Mouse (Mus musculus) MEL (cell line): ENCODE measurements around the gene Pecam1.

ENCODE experiments used
- BHLHE40 ChIP-seq: IDR thresholded peaks from 2 replicates; pipeline ENCODE4 v1.6.1; 2012; ENCODE audit warnings: low read depth, mild to moderate bottlenecking, inconsistent platforms, low read length, improper control_type of control experiment, borderline replicate concordance
- CHD2 ChIP-seq: IDR thresholded peaks from 2 replicates; pipeline ENCODE4 v1.6.1; 2011; ENCODE audit warnings: low read length, improper control_type of control experiment
- CTCF ChIP-seq, 3 experiments: IDR thresholded peaks in 2 of 3; conservative IDR thresholded peaks in 1 of 3; 2 replicates each; pipeline ENCODE4 v1.5.1; 2011 to 2012; ENCODE audit warnings: low read length in 3 of 3, low read depth in 2 of 3, mild to moderate bottlenecking in 2 of 3, improper control_type of control experiment in 1 of 3, inconsistent platforms in 1 of 3, mixed read lengths in 1 of 3, moderate library complexity in 1 of 3; ENCODE audit not compliant: control insufficient read depth in 1 of 3, insufficient read depth in 1 of 3, poor library complexity in 1 of 3, severe bottlenecking in 1 of 3
- E2F4 ChIP-seq: IDR thresholded peaks from 2 replicates; pipeline ENCODE4 v1.6.1; 2011; ENCODE audit warnings: low read depth, low read length, improper control_type of control experiment, borderline replicate concordance
- EP300 ChIP-seq, 2 experiments: IDR thresholded peaks; 2 replicates each; pipeline ENCODE4 v1.6.1; 2011; ENCODE audit warnings: improper control_type of control experiment in 2 of 2, low read length in 2 of 2, low read depth in 1 of 2, mild to moderate bottlenecking in 1 of 2
- GABPA ChIP-seq: IDR thresholded peaks from 2 replicates; pipeline ENCODE4 v1.6.1; 2012; ENCODE audit warnings: low read depth, mild to moderate bottlenecking, inconsistent platforms, low read length, improper control_type of control experiment, moderate library complexity
- MAFK ChIP-seq: IDR thresholded peaks from 2 replicates; pipeline ENCODE4 v1.6.1; 2011; ENCODE audit warnings: low read depth, mild to moderate bottlenecking, low read length, improper control_type of control experiment, borderline replicate concordance
- MYC ChIP-seq: IDR thresholded peaks from 2 replicates; pipeline ENCODE4 v1.6.1; 2011; ENCODE audit warnings: low read depth, mild to moderate bottlenecking, low read length, improper control_type of control experiment, moderate library complexity
- POLR2A ChIP-seq, 2 experiments: IDR thresholded peaks; 2 replicates each; pipeline ENCODE4 v1.6.1; 2011 to 2012; ENCODE audit warnings: low read length in 2 of 2, mild to moderate bottlenecking in 2 of 2, control low read depth in 1 of 2, improper control_type of control experiment in 1 of 2, low read depth in 1 of 2, moderate library complexity in 1 of 2; ENCODE audit not compliant: control insufficient read depth in 1 of 2, insufficient read depth in 1 of 2, poor library complexity in 1 of 2
- TCF12 ChIP-seq: IDR thresholded peaks from 2 replicates; pipeline ENCODE4 v1.6.1; 2014; ENCODE audit warnings: low read depth, mild to moderate bottlenecking, inconsistent platforms, low read length, improper control_type of control experiment, moderate library complexity
- USF2 ChIP-seq, 2 experiments: IDR thresholded peaks; 2 replicates each; pipeline ENCODE4 v1.6.1; 2011 to 2012; ENCODE audit warnings: improper control_type of control experiment in 2 of 2, low read length in 2 of 2, borderline replicate concordance in 1 of 2, inconsistent platforms in 1 of 2, low read depth in 1 of 2, mild to moderate bottlenecking in 1 of 2; ENCODE audit not compliant: insufficient read depth in 1 of 2
- ZKSCAN1 ChIP-seq: IDR thresholded peaks from 2 replicates; pipeline ENCODE4 v1.6.1; 2012; ENCODE audit warnings: low read depth, mild to moderate bottlenecking, inconsistent platforms, low read length, improper control_type of control experiment, moderate library complexity
- ZMIZ1 ChIP-seq: IDR thresholded peaks from 2 replicates; pipeline ENCODE4 v1.6.1; 2012; ENCODE audit warnings: low read depth, mild to moderate bottlenecking, inconsistent platforms, low read length, improper control_type of control experiment, moderate library complexity

- TF ChIP-seq CHD2 = no peak
- no peak for TF ChIP-seq POLR2A (IDR thresholded peaks at IDR 0.05; ENCODE audit: control insufficient read depth in 1 of 2, insufficient read depth in 1 of 2, low read depth in 1 of 2, low read length in 2 of 2, poor library complexity in 1 of 2)
- TF ChIP-seq MAFK = no peak
- no peak for TF ChIP-seq CTCF (IDR thresholded peaks at IDR 0.05 in 2 of 3, conservative IDR thresholded peaks at IDR 0.05 in 1 of 3; ENCODE audit: control insufficient read depth in 1 of 3, insufficient read depth in 1 of 3, low read depth in 2 of 3, low read length in 3 of 3, poor library complexity in 1 of 3, severe bottlenecking in 1 of 3)
- no peak for TF ChIP-seq MYC
- TF ChIP-seq BHLHE40 = no peak
- TF ChIP-seq GABPA = no peak
- TF ChIP-seq ZMIZ1 = no peak
- TF ChIP-seq E2F4 = no peak
- TF ChIP-seq TCF12 = no peak
- no peak for TF ChIP-seq EP300 (IDR thresholded peaks at IDR 0.05; ENCODE audit: low read depth in 1 of 2, low read length in 2 of 2)
- no peak for TF ChIP-seq ZKSCAN1
- no peak for TF ChIP-seq USF2 (IDR thresholded peaks at IDR 0.05; ENCODE audit: borderline replicate concordance in 1 of 2, insufficient read depth in 1 of 2, low read depth in 1 of 2, low read length in 2 of 2)
Measured at GRCm38 (mm10) chr11:106706212-106706611, 44.2 kb downstream of the Pecam1 start.
